Mouse (Mus musculus): Measurements from ENCODE around the gene Smg1. TPM values are rescaled to one million over a fixed set of nuclear protein-coding genes. Genes with fewer than 3 reads are reported as not detected.

The Smg1 gene
- polyA plus RNA-seq, 1 experiment from 2014 or later, result 6.7 TPM

DNA sequence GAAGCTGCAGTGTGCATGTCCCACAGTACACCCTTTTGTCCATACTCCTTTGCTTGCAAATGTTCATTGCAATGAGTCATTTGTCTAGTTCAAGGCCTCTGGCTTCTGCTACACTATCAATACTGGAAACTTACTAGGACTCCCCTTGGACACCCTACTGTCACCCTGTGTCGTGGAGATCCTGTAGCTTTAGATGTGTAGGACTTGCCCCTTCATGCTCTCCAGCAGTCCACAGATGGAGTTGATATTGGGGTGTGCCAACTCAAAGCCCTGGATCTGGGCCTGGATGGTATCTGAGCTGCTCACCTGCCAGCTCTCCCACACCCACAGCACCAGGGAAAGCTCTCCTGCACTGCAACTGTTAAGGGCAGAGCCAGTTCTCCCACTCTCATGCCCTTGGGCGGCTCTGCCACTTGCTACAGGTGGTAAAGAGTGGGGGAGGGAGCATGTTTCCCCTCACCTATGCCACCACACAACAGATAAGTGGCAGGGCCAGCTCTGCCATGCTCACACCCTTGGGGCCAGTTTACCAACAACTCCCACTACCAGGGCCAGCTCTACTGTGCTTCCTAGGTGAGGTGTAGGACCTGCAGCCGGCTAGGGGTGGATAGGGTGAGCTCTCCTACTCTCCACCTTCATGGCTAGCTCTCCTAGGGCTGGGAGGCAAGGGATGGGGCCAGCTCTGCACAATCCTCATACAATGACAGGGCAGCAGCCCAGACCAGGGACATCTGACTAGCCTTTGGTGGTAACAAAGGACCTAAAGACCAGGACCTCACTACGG lies 140.6 kb downstream of the Smg1 start:
- 31% methylated on average over 4 of the region's 4 CpGs for WGBS

DNA sequence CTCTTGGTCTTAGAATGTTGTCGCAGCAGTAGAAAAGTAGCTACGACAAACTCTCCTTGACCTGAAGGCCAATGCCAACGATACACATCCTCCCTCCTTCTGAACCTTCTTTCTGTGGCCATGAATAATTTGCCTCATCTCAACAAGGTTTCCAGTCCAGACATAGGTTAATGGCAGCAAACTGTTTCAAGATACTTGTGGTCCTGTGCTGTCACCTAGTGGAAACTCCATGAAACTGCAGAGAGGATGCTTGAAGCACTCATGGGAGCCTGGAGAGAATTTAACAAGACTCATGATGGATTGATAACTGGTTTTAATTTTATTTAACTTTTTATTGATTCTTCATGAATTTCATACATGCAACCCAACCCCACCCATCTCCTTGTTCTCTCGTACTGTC lies 141.2 kb downstream of the Smg1 start:
- no peaks in the 10 kb centered on the region for H3K4me1 ChIP-seq (replicated peaks; ENCODE audit: control insufficient read depth, insufficient read depth, low read length)
- peak; percentile 96 for TF ChIP-seq CTCF (IDR thresholded peaks at IDR 0.05; ENCODE audit: low read depth)
- H3K27me3 ChIP-seq (replicated peaks; ENCODE audit: control insufficient read depth, insufficient read depth, low read length), result no peaks in the 10 kb centered on the region
- no peak overlapping the region for H3K4me2 ChIP-seq (replicated peaks; ENCODE audit: low read depth)
- WGBS, result 45% methylated on average over 4 of the region's 4 CpGs
- peaks cover 17% of the 10 kb centered on the region for H3K36me3 ChIP-seq (ENCODE audit: control insufficient read depth, insufficient read depth)
- no peak overlapping the region for H3K9ac ChIP-seq (ENCODE audit: low read depth, low read length)
- ATAC-seq, result no peak
- H3K27ac ChIP-seq (ENCODE audit: low read depth, low read length), result no peak overlapping the region
- H3K4me3 ChIP-seq (ENCODE audit: low read depth, low read length), result no peak overlapping the region
- no peaks in the 10 kb centered on the region for H3K9me3 ChIP-seq (ENCODE audit: control insufficient read depth)

More for the DNA sequence above, 140.6 kb downstream of the Smg1 start:
- no peaks in the 10 kb centered on the region for H3K27me3 ChIP-seq (replicated peaks; ENCODE audit: control insufficient read depth, insufficient read depth, low read length)
- H3K4me1 ChIP-seq (replicated peaks; ENCODE audit: control insufficient read depth, insufficient read depth, low read length), result no peaks in the 10 kb centered on the region
- peaks cover 23% of the 10 kb centered on the region for H3K36me3 ChIP-seq (ENCODE audit: control insufficient read depth, insufficient read depth)
- no peak overlapping the region for H3K9ac ChIP-seq (ENCODE audit: low read depth, low read length)
- no peak; the same call in 1 of the 2 replicates for ATAC-seq
- H3K9me3 ChIP-seq (ENCODE audit: control insufficient read depth), result no peaks in the 10 kb centered on the region
- TF ChIP-seq CTCF (IDR thresholded peaks at IDR 0.05; ENCODE audit: low read depth), result no peak
- no peak overlapping the region for H3K27ac ChIP-seq (ENCODE audit: low read depth, low read length)
- H3K4me2 ChIP-seq (replicated peaks; ENCODE audit: low read depth), result no peak overlapping the region
- no peak overlapping the region for H3K4me3 ChIP-seq (ENCODE audit: low read depth, low read length)

DNA sequence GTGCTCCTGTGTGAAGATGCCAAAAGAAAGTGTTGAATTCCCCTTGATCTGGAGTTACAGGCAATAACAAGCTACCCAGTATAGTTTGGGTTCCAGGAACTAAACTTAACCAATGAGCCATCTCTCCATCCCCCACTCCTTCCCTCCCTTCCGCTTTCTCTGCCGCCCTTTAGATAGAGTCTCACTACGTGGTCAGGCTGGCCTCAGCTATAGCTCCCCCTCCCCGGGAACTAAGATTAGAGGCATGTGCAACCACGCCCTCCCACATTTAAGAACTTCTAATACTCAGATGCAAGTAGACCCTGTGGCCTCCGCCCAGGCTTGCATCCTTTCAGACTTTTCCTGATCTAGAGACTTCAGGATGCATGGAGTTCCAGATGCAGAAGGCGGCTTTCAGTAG lies 145.9 kb downstream of the Smg1 start:
- Histone ChIP-seq H3K4me3 (ENCODE audit: low read depth, low read length) (no peak overlapping the region), H3K4me1 (replicated peaks; ENCODE audit: control insufficient read depth, insufficient read depth, low read length) (no peaks in the 10 kb centered on the region), H3K27me3 (replicated peaks; ENCODE audit: control insufficient read depth, insufficient read depth, low read length) (no peaks in the 10 kb centered on the region), H3K27ac (ENCODE audit: low read depth, low read length) (no peak overlapping the region), H3K36me3 (ENCODE audit: control insufficient read depth, insufficient read depth) (no peaks in the 10 kb centered on the region), H3K9ac (ENCODE audit: low read depth, low read length) (no peak overlapping the region), H3K9me3 (ENCODE audit: control insufficient read depth) (no peaks in the 10 kb centered on the region), H3K4me2 (replicated peaks; ENCODE audit: low read depth) (no peak overlapping the region)
- 58% methylated on average over 7 of the region's 7 CpGs for WGBS
- no peak for ATAC-seq
- no peak for TF ChIP-seq CTCF (IDR thresholded peaks at IDR 0.05; ENCODE audit: low read depth)

Other genes with a start within 250 kb of the Smg1 start
- gene Rps15a, start 127.5 kb downstream of the Smg1 start, polyA plus RNA-seq (2015; fragmentation: Nextera tagmentation; extraction: Ambion mirVana), result 433 and 466 TPM in 2 replicates
- gene Arl6ip1, start 114.0 kb downstream of the Smg1 start, polyA plus RNA-seq (2015; fragmentation: Nextera tagmentation; extraction: Ambion mirVana), result 587 and 610 TPM in 2 replicates
- 3.0 and 3.4 TPM in 2 replicates for gene Syt17, start 204.6 kb upstream of the Smg1 start, polyA plus RNA-seq (2015; fragmentation: Nextera tagmentation; extraction: Ambion mirVana)
- 4.6 and 5.6 TPM in 2 replicates for gene Itpripl2, start 248.3 kb upstream of the Smg1 start, polyA plus RNA-seq (2015; fragmentation: Nextera tagmentation; extraction: Ambion mirVana)

Measured in intestine, postnatal 0 days (tissue).